Mouse (Mus musculus): ENCODE data around the gene Nfatc2. TPM values are rescaled to one million over a fixed set of nuclear protein-coding genes. Genes with fewer than 3 reads are reported as not detected.

Nfatc2 gene
- polyA plus RNA-seq, 1 experiment from 2014 or later = 7.3 TPM

Small RNAs within 50 kb of the gene (microRNA-seq; reads per million reads assigned to microRNA genes)
- gene Mir7004 = not detected

Other genes starting within 250 kb of the Nfatc2 start
- 22.3 and 22.6 TPM in 2 replicates for gene Atp9a, start 140.8 kb upstream of the Nfatc2 start, polyA plus RNA-seq (2015; fragmentation: Nextera tagmentation; extraction: Ambion mirVana)
- gene Sall4, start 166.3 kb upstream of the Nfatc2 start, polyA plus RNA-seq (2015; fragmentation: Nextera tagmentation; extraction: Ambion mirVana) = 0.71 and 1.9 TPM in 2 replicates

All from limb, embryonic 13.5 days (tissue).